Mouse (Mus musculus): Measurements from ENCODE around the gene Wdr70.

Gene Wdr70

DNA sequence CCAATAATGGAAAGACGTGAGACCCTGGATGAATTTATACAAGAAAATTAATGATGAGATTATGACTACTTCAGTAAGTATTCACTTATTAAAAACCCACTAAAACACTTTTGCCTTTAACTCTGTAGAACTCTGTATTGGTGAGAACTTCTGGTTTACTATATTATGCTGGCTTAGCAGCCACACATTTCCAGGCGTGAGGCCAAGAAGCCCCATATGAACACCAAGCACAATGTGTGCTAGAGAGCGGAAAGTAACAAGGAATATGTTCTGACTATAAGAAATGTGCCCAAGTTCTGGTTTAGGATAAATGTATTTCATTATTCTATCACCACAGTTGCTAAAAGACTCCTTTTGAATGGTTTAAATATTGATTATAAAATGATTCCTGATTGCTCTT, 68.4 kb downstream of the Wdr70 start:
- DNase-seq (ENCODE audit: low spot score), result no peak

DNA sequence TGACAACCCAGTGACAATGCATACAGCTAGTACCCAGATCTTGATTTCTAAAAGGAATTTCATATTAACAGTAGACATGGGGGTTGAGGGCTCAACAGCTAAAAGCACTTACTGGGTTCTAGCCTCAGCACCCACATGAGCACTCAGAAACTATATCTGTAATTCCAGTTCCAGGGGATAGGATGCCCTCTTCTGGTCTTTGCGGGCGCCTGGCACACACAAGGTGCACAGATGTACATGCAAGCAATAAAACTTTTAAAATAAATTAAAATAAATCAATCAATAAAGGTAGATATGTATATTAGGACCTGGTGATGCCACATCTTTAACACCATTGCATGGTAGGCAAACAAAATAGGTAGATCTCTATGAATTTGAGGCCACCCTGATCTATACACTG, 71.5 kb downstream of the Wdr70 start:
- DNase-seq (ENCODE audit: low spot score), result no peak

DNA sequence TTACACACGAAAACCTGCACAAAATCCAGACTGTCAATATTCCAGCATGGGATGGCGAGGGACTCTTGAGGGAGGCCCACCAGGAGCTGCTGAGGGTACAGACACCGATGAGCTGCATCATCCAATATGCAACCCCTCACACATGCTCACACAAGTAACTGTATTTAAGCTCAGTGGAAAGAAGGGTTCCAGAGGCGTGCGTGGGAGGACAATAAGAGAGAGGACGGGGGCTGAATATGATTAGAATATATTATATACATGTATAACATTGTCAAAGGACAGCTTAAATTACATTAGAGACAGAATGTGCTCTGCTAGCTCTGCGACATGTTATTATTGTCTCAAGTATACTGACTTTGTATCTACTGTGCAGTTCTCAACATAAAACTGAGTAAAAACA, 87.6 kb downstream of the Wdr70 start:
- DNase-seq (ENCODE audit: low spot score), result no peak

DNA sequence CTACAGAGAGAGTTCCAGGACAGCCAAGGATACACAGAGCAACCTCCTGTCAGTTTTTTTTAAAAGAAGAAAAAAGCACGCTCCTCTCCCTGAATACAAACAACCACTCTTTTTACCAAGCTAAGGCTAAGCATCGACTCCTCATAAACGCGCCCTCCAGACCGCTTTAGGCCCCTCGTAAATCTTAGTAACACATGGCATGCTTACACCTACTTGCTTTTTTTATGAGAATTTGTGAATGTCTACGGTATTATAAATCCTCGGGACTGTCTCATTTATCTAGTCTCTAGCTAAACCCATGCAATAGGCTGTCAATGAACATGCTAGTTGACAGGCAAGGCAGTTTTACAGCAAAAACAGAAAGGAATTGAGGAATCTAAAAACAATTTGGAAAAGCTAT, 91.6 kb downstream of the Wdr70 start:
- no peak for DNase-seq (ENCODE audit: low spot score)

DNA sequence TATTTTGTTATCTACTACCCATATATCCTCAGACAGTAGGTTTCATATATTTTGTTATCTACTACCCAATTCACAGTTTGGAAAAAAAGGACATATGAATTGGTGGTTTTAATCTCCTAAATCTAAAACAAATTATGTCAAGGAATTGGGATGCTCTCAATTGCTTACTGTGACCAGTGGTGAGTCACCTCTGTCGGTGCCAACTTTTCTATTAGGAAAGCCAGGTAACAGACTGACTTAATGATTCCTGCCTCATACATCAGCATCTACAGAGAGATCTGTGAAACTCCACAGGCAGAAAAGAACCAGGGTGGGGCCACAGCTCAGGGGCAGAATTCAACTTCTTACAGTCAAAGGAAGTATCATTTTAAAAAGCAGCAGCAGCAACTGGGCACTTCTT, 93.0 kb downstream of the Wdr70 start:
- DNase-seq (ENCODE audit: low spot score), result no peak

DNA sequence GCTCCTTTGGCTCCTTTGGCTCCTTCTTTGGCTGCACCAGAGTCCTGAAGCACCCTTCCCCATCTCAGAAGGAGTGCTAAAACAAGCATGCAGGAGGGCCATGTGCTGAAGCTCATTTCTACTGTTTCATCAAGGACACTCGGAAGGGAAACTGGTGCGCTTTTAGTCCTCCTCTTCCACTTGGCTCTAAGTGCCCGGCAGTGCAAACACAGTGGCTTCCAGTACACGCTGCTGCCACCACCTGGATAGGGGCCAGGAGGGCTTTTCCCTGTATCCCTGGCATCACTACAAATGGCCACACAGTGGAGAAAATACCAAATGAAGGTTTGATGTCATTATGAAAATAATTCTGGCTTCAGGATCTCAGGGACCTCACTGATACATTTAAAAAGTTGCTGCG, 93.5 kb downstream of the Wdr70 start:
- DNase-seq (ENCODE audit: low spot score), result no peak

DNA sequence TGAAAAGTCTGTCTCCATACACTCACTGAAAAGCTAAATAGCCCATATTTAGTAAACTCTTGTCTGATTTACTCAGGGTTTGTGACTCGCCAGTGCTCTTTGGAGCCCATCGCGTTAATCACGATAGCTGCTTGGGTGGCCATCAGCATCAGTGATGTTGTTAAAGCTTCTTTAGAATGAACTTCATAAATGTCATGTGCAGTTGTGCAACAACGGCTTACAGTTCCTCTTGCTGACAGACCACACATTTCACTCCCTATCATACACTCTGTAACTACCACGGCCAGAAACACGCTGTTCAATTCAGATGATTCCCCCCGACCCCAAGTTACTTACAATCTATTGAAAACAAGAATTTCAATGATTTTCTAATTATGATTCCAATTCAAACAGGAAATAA, 95.2 kb downstream of the Wdr70 start:
- no peak for DNase-seq (ENCODE audit: low spot score)

DNA sequence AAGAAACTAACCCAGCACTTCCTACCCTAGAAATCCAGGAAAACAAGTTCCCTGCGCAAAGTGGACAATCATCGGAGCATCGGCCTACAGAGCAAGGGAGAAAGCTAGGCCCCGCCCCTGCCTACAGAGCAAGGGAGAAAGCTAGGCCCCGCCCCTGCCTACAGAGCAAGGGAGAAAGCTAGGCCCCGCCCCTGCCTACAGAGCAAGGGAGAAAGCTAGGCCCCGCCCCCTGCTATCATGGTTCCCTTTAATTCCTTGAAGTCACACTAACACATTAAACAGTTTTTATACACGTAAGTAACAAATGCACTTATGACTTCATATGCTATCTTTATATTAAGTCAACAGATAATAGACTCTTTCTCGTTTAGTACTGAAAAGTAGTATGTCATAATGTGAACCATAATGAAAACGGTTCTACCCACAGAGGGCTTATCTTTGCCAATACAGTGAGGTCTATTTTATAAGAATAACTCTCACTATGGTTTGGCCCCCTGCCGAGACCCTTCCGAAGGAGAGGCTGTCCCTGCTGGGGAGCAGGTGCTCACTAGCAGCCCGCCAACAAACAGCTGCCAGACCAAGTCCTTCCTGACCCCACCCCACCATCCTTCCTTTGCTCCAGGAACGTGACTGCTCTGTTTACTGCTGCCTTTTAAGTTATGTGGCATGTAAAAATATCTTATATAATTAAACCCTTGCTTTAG, 100.0 kb downstream of the Wdr70 start:
- DNase-seq (ENCODE audit: low spot score), result no peak

DNA sequence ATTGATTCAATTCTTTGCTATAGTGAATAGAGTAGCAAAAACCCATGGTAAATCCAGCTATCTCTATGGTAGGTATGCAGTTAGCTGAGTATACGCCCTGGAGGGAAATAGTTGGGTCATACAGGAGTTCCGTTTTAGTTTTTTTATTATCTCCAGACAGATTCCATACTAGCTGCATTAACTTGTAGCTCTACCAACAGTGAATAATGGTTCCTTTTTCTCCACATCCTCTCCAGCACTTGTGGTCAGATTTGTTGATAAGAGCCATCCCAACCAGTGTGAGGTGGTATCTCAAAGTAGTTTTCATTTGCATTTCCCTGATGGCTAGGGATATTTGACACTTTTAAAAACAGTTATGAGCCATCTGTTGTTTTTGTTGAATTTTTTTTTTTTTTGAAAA, 100.9 kb downstream of the Wdr70 start:
- DNase-seq (ENCODE audit: low spot score), result no peak

DNA sequence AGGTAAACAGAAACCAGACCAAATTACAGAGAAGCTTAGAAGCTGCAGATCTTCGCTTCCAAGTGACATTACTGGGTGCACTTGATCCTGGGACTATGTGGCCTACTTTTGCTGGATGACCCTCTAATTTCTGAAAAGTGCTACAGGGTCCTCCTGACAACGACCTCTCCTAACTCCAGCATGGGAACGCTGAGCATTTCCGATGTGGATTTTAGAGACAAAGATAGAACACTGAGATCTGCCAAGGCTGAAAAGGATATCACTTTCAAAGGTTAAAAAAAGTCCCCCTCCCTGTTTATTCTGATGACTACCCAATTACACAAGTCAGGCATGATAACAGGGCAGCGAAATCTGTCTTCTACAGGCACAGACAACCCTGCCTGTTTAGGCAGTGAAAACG, 105.3 kb downstream of the Wdr70 start:
- DNase-seq (ENCODE audit: low spot score), result no peak

DNA sequence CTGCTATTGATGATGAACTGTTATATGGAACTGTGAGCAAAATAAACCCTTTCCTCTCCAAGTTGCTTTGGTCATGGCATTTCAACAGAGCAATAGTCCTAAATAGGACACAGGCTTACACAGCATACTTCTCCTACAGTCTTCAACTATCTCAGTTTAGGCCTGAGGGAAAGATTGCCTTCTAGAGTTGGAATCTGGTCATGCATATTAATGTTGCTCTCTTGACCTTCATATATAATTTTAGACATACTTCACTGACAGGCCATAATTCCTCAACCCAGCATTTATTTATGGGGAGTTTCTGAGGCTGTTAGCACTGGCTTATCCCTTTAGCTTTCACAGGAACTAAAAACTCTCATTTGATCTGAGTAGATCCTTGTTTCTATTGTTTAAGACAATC, 108.9 kb downstream of the Wdr70 start:
- DNase-seq (ENCODE audit: low spot score), result no peak

DNA sequence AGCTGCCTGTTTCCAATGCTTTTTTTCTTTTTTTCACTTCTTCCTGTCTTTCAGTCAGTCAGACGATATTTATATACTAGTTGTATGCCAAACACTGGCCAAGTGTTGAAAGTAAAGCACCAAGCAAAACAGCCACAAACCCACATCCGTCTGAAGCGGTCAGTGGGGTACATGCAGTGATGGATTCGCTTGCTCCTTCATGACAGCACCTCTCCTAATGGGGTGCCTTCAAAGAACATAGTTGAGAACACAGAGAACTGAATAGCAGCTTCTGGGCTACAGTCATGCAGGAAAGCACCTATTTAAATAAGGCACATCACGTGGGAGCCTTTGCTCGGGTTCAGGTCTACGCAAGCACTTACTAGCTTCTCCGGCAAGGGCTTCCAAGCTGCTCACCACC, 111.6 kb downstream of the Wdr70 start:
- no peak for DNase-seq (ENCODE audit: low spot score)

DNA sequence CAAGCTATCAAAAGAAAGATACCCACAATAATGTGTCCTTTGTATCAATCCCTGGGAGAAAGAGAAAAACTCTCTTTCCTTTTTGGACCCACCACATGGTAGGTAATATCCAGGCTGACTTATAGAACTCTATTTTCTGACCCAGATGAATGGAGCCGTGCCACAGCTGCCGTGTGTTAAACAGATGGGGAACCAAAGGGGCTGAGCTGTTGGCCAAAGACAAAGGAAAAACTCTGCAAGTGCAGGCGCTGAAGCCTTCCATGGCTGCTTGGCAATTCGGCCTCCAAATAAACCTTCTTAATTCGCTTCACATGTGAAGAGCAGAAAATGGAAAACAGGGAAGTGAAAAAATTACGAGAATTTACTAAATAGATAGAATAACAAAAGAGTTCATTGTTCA, 112.7 kb downstream of the Wdr70 start:
- no peak for DNase-seq (ENCODE audit: low spot score)

DNA sequence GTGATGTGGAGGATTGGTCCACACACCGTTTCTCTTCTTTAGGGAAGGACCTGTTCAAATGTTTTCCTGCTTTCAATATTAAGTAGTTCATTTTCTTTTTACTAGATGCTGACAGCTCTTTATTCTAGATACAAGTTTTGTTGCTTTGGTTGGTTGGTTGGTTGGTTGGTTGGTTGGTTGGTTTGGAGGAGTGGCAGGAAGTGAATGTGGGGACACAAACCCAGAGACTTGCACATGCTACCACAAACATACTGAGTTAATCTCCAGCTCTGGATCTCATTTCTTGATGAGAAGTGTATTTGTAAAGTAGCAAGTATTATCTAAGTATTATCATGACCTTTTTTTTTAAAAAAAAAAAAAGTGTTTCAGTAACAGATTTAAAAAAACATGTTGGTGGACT, 120.4 kb downstream of the Wdr70 start:
- DNase-seq (ENCODE audit: low spot score), result no peak

DNA sequence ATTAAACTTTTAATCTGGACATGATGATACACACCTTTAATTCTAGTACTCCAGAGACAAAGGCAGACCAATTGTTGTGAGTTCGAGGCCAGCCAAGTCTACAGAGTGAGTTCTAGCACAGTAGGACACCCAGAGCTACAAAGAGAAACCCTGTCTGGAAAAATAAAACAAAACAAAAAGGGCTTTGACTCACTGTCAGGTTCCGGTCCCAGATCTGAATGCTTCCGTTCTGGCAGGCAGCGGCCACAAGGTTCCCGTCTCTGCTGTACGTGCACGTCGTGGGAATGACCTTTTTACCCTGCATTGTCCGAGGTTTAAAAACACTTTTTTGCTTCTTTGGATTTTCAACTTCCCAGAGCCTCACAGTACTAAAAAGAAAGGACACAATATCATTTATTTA, 122.2 kb downstream of the Wdr70 start:
- DNase-seq (ENCODE audit: low spot score), result no peak

DNA sequence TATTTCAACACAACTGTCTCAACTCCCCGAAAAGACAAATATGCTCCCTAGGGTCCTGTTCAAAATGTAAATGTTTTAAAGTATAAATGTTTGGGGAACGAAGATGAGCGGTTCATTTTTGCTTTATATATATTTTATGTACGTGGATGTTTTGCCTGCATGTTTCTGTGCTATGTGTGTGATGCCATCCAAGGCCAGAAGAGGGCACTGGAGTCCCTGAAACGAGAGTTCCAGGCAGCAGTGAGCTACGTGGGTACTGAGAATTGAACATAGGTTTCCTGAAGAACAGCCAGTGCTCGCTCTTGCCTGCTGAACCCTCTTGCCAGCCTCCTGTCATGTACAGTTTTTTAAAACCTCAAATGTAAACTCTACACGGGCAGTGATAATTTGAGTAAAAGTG, 124.6 kb downstream of the Wdr70 start:
- DNase-seq (ENCODE audit: low spot score), result no peak

DNA sequence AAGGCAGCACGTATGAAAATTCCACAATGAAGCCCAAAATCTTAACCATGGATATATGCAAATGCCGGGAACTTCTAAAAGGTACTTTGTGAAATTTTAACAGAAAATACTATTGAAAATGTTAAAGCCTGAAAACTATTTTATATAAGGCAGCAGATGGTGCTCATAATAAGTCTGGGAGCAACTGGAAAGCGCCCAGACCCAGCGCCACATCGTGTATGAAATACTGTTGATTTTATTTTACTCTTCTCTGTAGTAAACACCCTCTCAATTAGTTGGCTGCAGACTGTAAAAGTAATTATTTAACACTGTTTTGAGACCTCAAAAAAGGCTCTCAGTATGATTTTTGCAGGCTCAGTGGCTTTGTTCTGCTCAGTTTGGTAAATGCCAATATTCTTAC, 126.5 kb downstream of the Wdr70 start:
- no peak for DNase-seq (ENCODE audit: low spot score)

DNA sequence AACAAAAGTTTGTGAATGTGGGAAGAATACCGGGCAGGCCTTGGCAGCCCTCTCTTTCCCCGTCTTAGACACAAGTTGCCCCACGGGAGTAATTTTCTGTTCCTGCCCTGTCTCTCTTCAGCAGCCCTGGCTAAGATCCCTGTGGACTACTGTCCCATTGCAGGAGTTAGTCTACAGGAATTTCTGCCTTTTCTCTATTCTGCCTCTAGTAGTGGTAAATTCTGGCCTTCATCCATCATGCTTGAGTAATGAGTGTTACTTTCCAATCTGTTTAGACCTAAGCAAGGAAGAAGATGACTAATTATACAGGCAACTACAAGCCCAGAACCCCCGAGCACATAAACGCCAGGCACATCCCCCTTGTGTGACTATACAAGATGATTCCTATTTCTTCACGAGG, 136.2 kb downstream of the Wdr70 start:
- no peak for DNase-seq (ENCODE audit: low spot score)

DNA sequence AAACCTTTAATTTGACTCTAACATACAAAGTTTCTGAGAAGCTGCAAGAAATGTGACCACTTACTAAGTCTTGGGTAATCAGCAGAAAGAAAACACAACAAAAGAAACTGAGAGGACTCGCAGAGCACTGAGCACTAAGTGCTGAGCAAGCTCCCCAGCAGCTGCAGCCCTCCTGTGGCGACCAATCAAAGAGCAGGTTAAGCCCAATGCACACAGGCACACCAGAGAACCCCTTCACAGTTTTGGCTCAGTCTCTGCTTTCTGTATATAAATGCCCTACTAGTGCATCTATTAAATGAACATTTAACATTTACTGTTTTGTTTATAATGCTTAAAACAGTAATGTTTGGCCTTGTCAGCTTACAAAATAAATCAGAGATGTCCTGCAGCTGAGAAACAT, 137.5 kb downstream of the Wdr70 start:
- DNase-seq (ENCODE audit: low spot score), result no peak

DNA sequence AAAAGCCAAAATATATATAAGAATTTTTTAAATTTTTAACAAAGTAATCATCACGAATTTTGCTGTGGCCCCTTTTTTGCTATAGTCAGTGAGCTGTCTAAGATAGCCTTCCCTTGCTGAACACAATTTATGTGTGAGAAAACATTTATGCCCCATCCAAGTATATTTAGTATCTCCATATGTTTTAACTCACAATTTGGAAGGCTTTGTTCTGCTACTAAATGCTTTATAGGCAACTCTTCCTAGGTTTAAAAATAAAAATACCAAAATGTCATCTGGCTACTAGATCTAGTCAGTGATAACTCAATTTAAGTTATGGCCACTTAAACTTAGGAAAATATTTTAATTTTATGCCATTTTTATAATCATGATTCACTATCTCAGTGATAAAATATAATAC, 142.1 kb downstream of the Wdr70 start:
- DNase-seq (ENCODE audit: low spot score), result no peak

DNA sequence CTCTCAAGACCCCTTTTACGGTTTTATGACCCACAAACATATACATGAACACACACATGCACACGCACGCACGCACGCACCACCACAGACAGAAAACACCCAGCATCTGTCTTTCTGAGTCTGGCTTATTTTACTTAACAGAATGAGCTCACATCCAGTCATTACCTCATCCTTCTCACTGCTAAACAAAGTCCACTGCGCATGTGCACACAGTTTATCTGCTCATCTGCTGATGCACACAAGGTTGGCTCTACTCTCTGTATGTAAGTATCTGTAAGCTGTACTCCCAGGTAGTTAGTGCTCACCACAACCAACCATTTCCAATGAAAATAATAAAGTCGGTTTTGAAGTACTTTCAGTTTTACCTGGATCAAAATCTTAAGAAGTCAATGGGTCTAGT, 148.4 kb downstream of the Wdr70 start:
- no peak for DNase-seq (ENCODE audit: low spot score)

DNA sequence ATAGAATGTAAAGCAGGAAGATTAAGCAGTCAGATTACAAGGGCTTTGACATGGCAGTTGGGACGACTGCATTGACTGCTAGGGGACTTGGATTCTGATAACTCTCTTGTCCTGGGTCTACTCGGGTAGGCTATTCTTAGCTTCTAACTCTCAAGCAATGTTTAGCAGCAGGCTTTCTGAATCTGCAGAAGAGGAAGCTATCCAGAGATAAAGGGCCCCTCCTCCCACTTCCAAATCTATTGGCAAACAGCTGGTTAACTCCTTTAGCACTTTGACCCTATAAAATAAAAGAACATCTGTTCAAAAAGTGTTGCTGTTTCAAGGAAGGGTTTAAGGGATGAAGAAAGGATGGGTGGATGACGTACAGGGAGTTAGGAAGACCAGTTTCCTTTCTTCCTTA, 157.3 kb downstream of the Wdr70 start:
- DNase-seq (ENCODE audit: low spot score), result no peak

DNA sequence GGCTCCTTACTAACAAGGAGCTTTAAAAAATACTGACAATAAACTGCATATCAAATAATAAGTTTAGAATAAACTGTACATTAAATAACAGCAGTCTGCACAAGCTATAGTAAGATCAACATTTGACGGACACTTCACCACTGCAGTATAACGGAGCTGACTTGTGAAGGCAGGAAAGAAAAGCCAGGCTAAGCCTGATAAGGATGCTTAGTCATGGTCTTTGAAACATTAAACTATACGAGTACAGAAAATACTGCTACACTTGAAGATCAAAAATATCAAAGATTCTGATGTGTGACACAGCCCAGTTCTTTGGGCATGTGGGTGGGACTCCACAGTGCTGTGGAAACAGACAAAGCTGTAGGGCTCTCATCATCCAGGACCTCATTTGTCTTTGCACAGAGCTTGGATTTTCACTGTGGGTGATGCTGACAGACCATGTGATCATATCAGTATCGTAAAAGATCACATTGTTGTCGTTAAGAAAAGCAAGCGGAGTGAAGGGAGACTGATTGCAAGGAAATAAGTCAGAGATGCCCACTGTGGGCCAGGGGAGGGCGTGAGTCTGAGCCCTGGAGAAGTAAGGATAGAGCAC, 163.3 kb downstream of the Wdr70 start:
- no peak for DNase-seq (ENCODE audit: low spot score)

DNA sequence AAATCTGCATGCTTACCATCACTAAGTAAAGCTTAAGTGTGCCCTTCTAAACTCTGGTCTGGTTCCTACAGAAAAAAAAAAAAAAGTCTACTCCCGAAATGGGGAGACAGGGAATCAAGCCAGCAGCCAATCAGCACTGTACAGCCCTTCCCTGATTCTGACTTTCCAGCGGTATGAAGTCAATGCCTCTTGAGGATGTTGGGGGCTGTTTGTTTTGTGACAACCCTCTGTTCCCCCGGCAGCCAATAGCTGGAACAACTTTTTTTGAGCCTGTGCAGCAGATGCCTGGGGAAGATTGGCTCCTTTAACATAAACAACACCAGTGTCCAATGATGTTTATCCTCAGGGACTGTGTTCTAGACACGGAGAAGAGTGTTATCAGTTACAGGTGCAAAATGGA, 164.4 kb downstream of the Wdr70 start:
- DNase-seq (ENCODE audit: low spot score), result no peak

DNA sequence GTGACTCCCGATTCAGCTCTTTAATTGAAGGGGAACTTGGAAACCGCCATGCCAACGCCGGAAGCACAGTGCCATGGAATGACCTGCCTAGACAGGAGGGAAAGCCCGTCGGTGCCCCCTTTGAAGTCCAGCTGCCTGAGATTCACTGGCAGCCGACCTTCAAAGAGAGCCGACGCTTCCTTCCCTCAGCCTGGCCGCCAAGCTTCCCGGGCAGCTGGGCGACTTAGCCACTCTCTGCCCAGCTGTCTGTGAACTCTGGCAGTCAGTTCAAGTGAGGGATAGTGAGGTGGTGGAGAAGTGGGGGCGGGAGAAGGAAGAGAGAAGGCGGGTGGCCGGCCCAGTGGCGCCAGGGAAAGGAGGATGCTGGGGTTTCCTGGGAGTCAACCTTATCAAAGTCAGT, 164.9 kb downstream of the Wdr70 start:
- no peak for DNase-seq (ENCODE audit: low spot score)
